Mouse (Mus musculus) kidney, embryonic 14.5 days (tissue): ENCODE results near the gene Gm13698. TPM values are rescaled to one million over a fixed set of nuclear protein-coding genes. Genes with fewer than 3 reads are reported as not detected.
"Not testable (repeated sequence)": the region's sequence is repeated elsewhere in the genome, so short reads cannot be mapped to it uniquely, and the experiment has no call there.

Experiments used
- ATAC-seq: fragments of 200-750 bp; cut with Nextera tagmentation; 2 replicates; pipeline ENCODE4 v1.8.0; 2017; ENCODE audit warnings: moderate number of reproducible peaks, mild to moderate bottlenecking, moderate TSS enrichment, moderate library complexity; ENCODE audit not compliant: low FRiP score, low TSS enrichment
- H3K27ac ChIP-seq: fragments of 300-500 bp; sonication (generic); 2 replicates; pipeline ENCODE4 v1.5.1; 2014; ENCODE audit warnings: low read depth, mild to moderate bottlenecking, low read length, moderate library complexity, mixed read lengths
- H3K27me3 ChIP-seq: fragments of 300-500 bp; sonication (generic); 2 replicates; pipeline ENCODE4 v1.6.1; 2014; ENCODE audit warnings: mild to moderate bottlenecking, low read length; ENCODE audit not compliant: control insufficient read depth, insufficient read depth
- H3K36me3 ChIP-seq: fragments of 300-500 bp; sonication (generic); 2 replicates; pipeline ENCODE4 v1.6.1; 2014; ENCODE audit warnings: low read length, mixed read lengths; ENCODE audit not compliant: control insufficient read depth, insufficient read depth
- H3K4me1 ChIP-seq: fragments of 300-500 bp; sonication (generic); 2 replicates; pipeline ENCODE4 v1.6.1; 2014; ENCODE audit warnings: low read length, mixed read lengths; ENCODE audit not compliant: control insufficient read depth, insufficient read depth
- H3K4me2 ChIP-seq: fragments of 300-500 bp; sonication (generic); replicated peaks from 2 replicates; pipeline ENCODE4 v1.6.1; 2014; ENCODE audit warnings: low read depth, mild to moderate bottlenecking, low read length
- H3K4me3 ChIP-seq: fragments of 300-500 bp; sonication (generic); 2 replicates; pipeline ENCODE4 v1.5.1; 2014; ENCODE audit warnings: mild to moderate bottlenecking, low read length
- H3K9ac ChIP-seq: fragments of 300-500 bp; sonication (generic); 2 replicates; pipeline ENCODE4 v1.6.1; 2014; ENCODE audit warnings: low read depth, mild to moderate bottlenecking, low read length, moderate library complexity
- H3K9me3 ChIP-seq: fragments of 300-500 bp; sonication (generic); 2 replicates; pipeline ENCODE4 v1.6.1; 2016; ENCODE audit warnings: low read length; ENCODE audit not compliant: control insufficient read depth
- WGBS: fragments of 180-500 bp; shearing (Covaris S2); extraction: QIAGEN DNeasy Blood & Tissue Kit; methylation state at CpG from one replicate; pipeline ENCODE4 v1.1.7; 2014; 5-methylcytosine and 5-hydroxymethylcytosine counted together
- polyA plus RNA-seq: library from polyadenylated mRNA; unstranded; fragments of >200 nt; fragmentation: Nextera tagmentation; extraction: Ambion mirVana; gene quantifications from 2 replicates; pipeline ENCODE4 v1.2.1, GENCODE M21; 2014

The Gm13698 gene
- polyA plus RNA-seq, 1 experiment from 2014 or later = not detected

- not testable (repeated sequence) for ATAC-seq, H3K4me2 ChIP-seq, H3K4me3 ChIP-seq, H3K9ac ChIP-seq, H3K27ac ChIP-seq, H3K36me3 ChIP-seq, H3K4me1 ChIP-seq, H3K9me3 ChIP-seq, H3K27me3 ChIP-seq
- no CpG with 5 or more reads among the region's 6 CpGs for WGBS
Observed at GRCm38 (mm10) chr2:83984443-83984842, 28.9 kb downstream of the Gm13698 start, which contains the start of gene Gm13697. Gm13697 (plus strand) TSS chr2:83984743.

DNA sequence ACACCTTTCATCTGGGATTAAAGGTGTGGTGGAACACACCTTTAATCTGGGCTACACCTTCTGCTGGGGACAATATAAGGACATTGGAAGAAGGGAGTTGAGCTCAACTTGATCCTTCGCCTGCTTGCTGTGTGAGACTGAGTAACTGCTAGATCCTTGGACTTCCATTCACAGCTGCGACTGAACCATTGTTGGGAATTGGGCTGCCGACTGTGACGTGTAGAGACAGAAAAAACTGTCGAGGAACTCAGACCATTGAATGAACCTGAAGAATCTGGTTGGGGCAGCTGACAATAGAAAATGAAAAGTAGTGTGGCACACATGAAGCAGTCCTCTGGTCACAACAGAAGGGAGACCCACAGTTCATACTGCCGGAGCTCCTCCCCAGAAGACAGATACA, 34.8 kb downstream of the Gm13698 start, which contains the start of gene Gm13691:
TSS of gene Gm13691 (plus strand) at position 301 of the 400 bp plus-strand sequence.
- not testable (repeated sequence) for H3K4me1 ChIP-seq, H3K4me3 ChIP-seq, H3K9me3 ChIP-seq, H3K4me2 ChIP-seq, H3K27me3 ChIP-seq, H3K27ac ChIP-seq, ATAC-seq, H3K9ac ChIP-seq, H3K36me3 ChIP-seq
- WGBS = no CpG with 5 or more reads among the region's 6 CpGs

DNA sequence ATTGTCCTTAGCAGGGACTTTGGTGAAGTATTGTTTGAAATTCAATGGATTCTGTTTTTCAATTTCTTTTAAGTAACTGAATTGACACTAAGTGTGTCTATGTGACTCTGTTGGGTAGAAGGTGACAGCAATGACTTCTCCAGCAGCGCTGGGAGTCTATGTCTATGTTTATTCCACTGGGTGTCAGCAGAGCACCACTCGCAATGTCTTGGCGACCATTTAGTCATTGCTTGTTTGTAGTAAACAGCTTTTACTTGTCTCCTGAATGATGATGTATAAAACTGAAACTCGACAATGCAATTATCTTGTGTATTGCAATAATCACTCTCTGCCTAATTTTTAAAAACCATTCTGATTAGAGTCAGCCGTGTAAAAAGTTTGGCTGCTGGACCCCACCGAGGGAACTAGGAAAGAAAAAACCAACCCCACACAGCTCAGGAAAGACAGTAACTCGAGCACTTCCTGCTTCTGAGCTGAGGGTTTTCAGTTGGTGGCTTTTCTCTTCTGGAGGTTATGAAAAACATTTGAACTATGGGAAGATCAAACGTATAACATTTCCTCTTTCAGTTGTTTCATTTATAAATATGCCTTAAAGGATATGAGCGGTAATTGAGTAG, 38.3 kb downstream of the Gm13698 start:
- H3K4me3 ChIP-seq, H3K36me3 ChIP-seq, H3K9ac ChIP-seq, H3K4me2 ChIP-seq, H3K4me1 ChIP-seq, H3K27me3 ChIP-seq, H3K9me3 ChIP-seq, H3K27ac ChIP-seq: not testable (repeated sequence)
- 29% methylated on average over 7 of the region's 9 CpGs for WGBS
- ATAC-seq = 0 out of 2 replicates have a peak, but pooled peaks have one; percentile 55

- H3K4me2 ChIP-seq, H3K4me3 ChIP-seq, H3K9ac ChIP-seq, H3K4me1 ChIP-seq, H3K27me3 ChIP-seq, H3K27ac ChIP-seq, ATAC-seq, H3K9me3 ChIP-seq, H3K36me3 ChIP-seq: not testable (repeated sequence)
- no CpG with 5 or more reads among the region's 3 CpGs for WGBS
Observed at GRCm38 (mm10) chr2:83994526-83994925, 39.0 kb downstream of the Gm13698 start.

Other genes with a start within 250 kb of the Gm13698 start
- 117 and 125 TPM in 2 replicates for gene Itgav, start 231.3 kb upstream of the Gm13698 start, polyA plus RNA-seq
- 5.3 and 5.5 TPM in 2 replicates for gene Fam171b, start 143.1 kb upstream of the Gm13698 start, polyA plus RNA-seq
- gene Zswim2, start 14.5 kb upstream of the Gm13698 start, polyA plus RNA-seq = not detected in 2 replicates
- not detected in 2 replicates for gene Gm13693, start 5.8 kb downstream of the Gm13698 start, polyA plus RNA-seq
- not detected in 2 replicates for gene Gm13695, start 11.6 kb downstream of the Gm13698 start, polyA plus RNA-seq
- gene Gm13696, start 17.4 kb downstream of the Gm13698 start, polyA plus RNA-seq = not detected in 2 replicates
- gene Gm13694, start 23.2 kb downstream of the Gm13698 start, polyA plus RNA-seq = not detected in 2 replicates
- not detected in 2 replicates for gene Gm13697, start 29.1 kb downstream of the Gm13698 start, polyA plus RNA-seq
- not detected in 2 replicates for gene Gm13691, start 34.9 kb downstream of the Gm13698 start, polyA plus RNA-seq